ENCODE assay signal across 25 mouse cellular contexts in the genomic region with DNA sequence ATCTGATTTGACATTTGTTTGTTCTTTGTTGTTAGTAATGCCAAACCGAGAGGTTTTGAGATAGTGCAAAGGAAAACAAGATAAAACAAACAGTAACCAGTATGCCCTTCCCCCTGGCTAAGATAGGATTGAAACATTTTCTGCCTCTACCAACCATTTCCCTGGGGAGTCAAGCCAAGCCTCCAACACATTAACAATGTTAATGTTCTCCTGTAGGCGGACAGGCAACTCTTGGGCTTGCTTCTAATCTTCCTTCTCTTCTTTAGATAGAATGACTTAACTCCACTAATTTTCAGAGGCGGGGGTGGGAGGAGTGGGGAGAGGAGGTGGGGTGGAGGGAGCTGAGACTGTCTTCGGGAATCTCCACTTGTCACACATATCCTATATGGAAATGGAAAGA. TPM values are rescaled to one million over a fixed set of nuclear protein-coding genes. Genes with fewer than 3 reads are reported as not detected.
A peak's percentile ranks its signal among the peaks of the same experiment; 100 is the strongest.
DNase-seq lines count a peak whose midpoint lies in the region; ATAC-seq and TF ChIP-seq lines count a peak whose summit lies in the region.
"Had no signal": no experiment of that assay in that cellular context is flagged by ENCODE, and none has a peak within 500 bp of the region (broad histone marks: within the 10 kb centered on the region; RNA-seq: fewer than 3 reads in every experiment).

No protein-coding gene starts in this region.

- H3K9me3 ChIP-seq in hindbrain, postnatal 0 days (ENCODE audit: low read length) = no peaks in the 10 kb centered on the region
- H3K9me3 ChIP-seq in hindbrain, embryonic 14.5 days (ENCODE audit: control insufficient read depth, low read length) = no peaks in the 10 kb centered on the region
- no peaks in the 10 kb centered on the region for H3K9me3 ChIP-seq in midbrain, postnatal 0 days (ENCODE audit: low read length)
- no peaks in the 10 kb centered on the region for H3K9me3 ChIP-seq in midbrain, embryonic 15.5 days
- H3K9me3 ChIP-seq: embryonic facial prominence, embryonic 12.5 days; heart, embryonic 15.5 days; kidney, embryonic 15.5 days had no signal

- WGBS in hindbrain, postnatal 0 days = 43% methylated on average over 4 of the region's 4 CpGs
- WGBS in hindbrain, embryonic 14.5 days = 43% methylated on average over 4 of the region's 4 CpGs
- 25% methylated on average over 4 of the region's 4 CpGs for WGBS in midbrain, postnatal 0 days
- 26% methylated on average over 4 of the region's 4 CpGs for WGBS in midbrain, embryonic 15.5 days
- WGBS in cerebellum, adult 2 months = 82% methylated on average over 4 of the region's 4 CpGs

- ATAC-seq in hindbrain, postnatal 0 days = no peak
- ATAC-seq in hindbrain, embryonic 14.5 days (ENCODE audit: low FRiP score) = no peak
- no peak for ATAC-seq in midbrain, postnatal 0 days (ENCODE audit: low FRiP score)
- ATAC-seq in midbrain, embryonic 15.5 days (replicated peaks) = no peak
- ATAC-seq: activated CD4-positive, CD25-positive, alpha-beta regulatory T cell, adult 4 months; forebrain, embryonic 14.5 days; hindbrain, embryonic 16.5 days; intestine, postnatal 0 days had no signal

- no peaks in the 10 kb centered on the region for H3K27me3 ChIP-seq in hindbrain, postnatal 0 days (ENCODE audit: insufficient read depth, low read length)
- no peaks in the 10 kb centered on the region for H3K27me3 ChIP-seq in hindbrain, embryonic 14.5 days (ENCODE audit: control insufficient read depth, insufficient read depth, low read length)
- H3K27me3 ChIP-seq in midbrain, postnatal 0 days (ENCODE audit: insufficient read depth, low read length) = no peaks in the 10 kb centered on the region
- no peaks in the 10 kb centered on the region for H3K27me3 ChIP-seq in midbrain, embryonic 15.5 days (replicated peaks)
- H3K27me3 ChIP-seq in cerebellum, adult 2 months (ENCODE audit: control insufficient read depth, insufficient read depth, low read length) = no peaks in the 10 kb centered on the region
- H3K27me3 ChIP-seq: embryonic facial prominence, embryonic 12.5 days; heart, embryonic 15.5 days; kidney, embryonic 15.5 days had no signal

- H3K36me3 ChIP-seq in hindbrain, postnatal 0 days (ENCODE audit: insufficient read depth, low read length) = no peaks in the 10 kb centered on the region
- no peaks in the 10 kb centered on the region for H3K36me3 ChIP-seq in hindbrain, embryonic 14.5 days (replicated peaks; ENCODE audit: control insufficient read depth, insufficient read depth)
- H3K36me3 ChIP-seq in midbrain, postnatal 0 days (ENCODE audit: insufficient read depth, low read length) = no peaks in the 10 kb centered on the region
- no peaks in the 10 kb centered on the region for H3K36me3 ChIP-seq in midbrain, embryonic 15.5 days (replicated peaks)
- H3K36me3 ChIP-seq: embryonic facial prominence, embryonic 12.5 days; heart, embryonic 15.5 days; kidney, embryonic 15.5 days had no signal

- TF ChIP-seq POLR2A in cerebellum, adult 2 months (IDR thresholded peaks at IDR 0.05; ENCODE audit: borderline replicate concordance, insufficient read depth, low read length) = no peak

- H3K4me3 ChIP-seq in hindbrain, postnatal 0 days (ENCODE audit: low read length) = no peak overlapping the region
- H3K4me3 ChIP-seq in hindbrain, embryonic 14.5 days (replicated peaks; ENCODE audit: low read length) = no peak overlapping the region
- H3K4me3 ChIP-seq in midbrain, postnatal 0 days (ENCODE audit: low read depth, low read length) = no peak overlapping the region
- H3K4me3 ChIP-seq in midbrain, embryonic 15.5 days = no peak overlapping the region
- H3K4me3 ChIP-seq in cerebellum, adult 2 months (replicated peaks; ENCODE audit: insufficient read depth, low read depth, low read length) = no peak overlapping the region
- H3K4me3 ChIP-seq: embryonic facial prominence, embryonic 12.5 days; heart, adult 2 months; heart, embryonic 15.5 days; kidney, embryonic 15.5 days had no signal

- no peak overlapping the region for H3K27ac ChIP-seq in hindbrain, postnatal 0 days
- no peak overlapping the region for H3K27ac ChIP-seq in hindbrain, embryonic 14.5 days
- no peak overlapping the region for H3K27ac ChIP-seq in midbrain, postnatal 0 days (ENCODE audit: low read depth, low read length)
- no peak overlapping the region for H3K27ac ChIP-seq in midbrain, embryonic 15.5 days
- H3K27ac ChIP-seq in cerebellum, adult 2 months (ENCODE audit: insufficient read depth, low read length) = no peak overlapping the region
- H3K27ac ChIP-seq: embryonic facial prominence, embryonic 12.5 days; heart, adult 2 months; heart, embryonic 15.5 days; kidney, embryonic 15.5 days had no signal

- H3K9ac ChIP-seq in hindbrain, postnatal 0 days (replicated peaks; ENCODE audit: low read length) = no peak overlapping the region
- no peak overlapping the region for H3K9ac ChIP-seq in hindbrain, embryonic 14.5 days
- no peak overlapping the region for H3K9ac ChIP-seq in midbrain, postnatal 0 days (replicated peaks; ENCODE audit: low read length, poor library complexity, severe bottlenecking)
- H3K9ac ChIP-seq in midbrain, embryonic 15.5 days = no peak overlapping the region
- H3K9ac ChIP-seq: embryonic facial prominence, embryonic 12.5 days; heart, embryonic 15.5 days; kidney, embryonic 15.5 days had no signal

- peak; percentile 33 for DNase-seq in hindbrain, postnatal 0 days (ENCODE audit: low spot score)
- no peak for DNase-seq in hindbrain, embryonic 14.5 days (ENCODE audit: low spot score)
- peak; percentile 48 for DNase-seq in midbrain, postnatal 0 days (ENCODE audit: low spot score)
- peak; percentile 68 for DNase-seq in brain, adult 2 months (ENCODE audit: low read depth, low spot score)
- no peak for DNase-seq in cerebellum, adult 2 months
- DNase-seq in cerebellum, adult 9-11 months = no peak
- DNase-seq: adrenal gland, postnatal 36 days; cerebellum, adult 18-20 months; gastrocnemius, postnatal 25 days; heart, adult 2 months; heart, postnatal 4 days; kidney, postnatal 4 days; lung, adult 18-20 months; lung, postnatal 36 days; right cerebral cortex, postnatal 25 days; thymus, postnatal 14 days had no signal

- H3K4me2 ChIP-seq in hindbrain, postnatal 0 days (ENCODE audit: low read depth, low read length) = no peak overlapping the region
- no peak overlapping the region for H3K4me2 ChIP-seq in hindbrain, embryonic 14.5 days (replicated peaks)
- no peak overlapping the region for H3K4me2 ChIP-seq in midbrain, postnatal 0 days (ENCODE audit: low read depth, low read length, poor library complexity, severe bottlenecking)
- no peak overlapping the region for H3K4me2 ChIP-seq in midbrain, embryonic 15.5 days
- H3K4me2 ChIP-seq: embryonic facial prominence, embryonic 12.5 days; heart, embryonic 15.5 days; kidney, embryonic 15.5 days; liver, embryonic 11.5 days had no signal

- TF ChIP-seq CTCF in hindbrain, postnatal 0 days (IDR thresholded peaks at IDR 0.05; ENCODE audit: low read depth) = 0 out of 2 replicates have a peak, but pooled peaks have one; percentile 9
- TF ChIP-seq CTCF in midbrain, postnatal 0 days (IDR thresholded peaks at IDR 0.05) = no peak
- TF ChIP-seq CTCF in cerebellum, adult 2 months (IDR thresholded peaks at IDR 0.05; ENCODE audit: borderline replicate concordance, insufficient read depth, low read depth, low read length) = no peak

- no peaks in the 10 kb centered on the region; the same call in 1 of the 2 replicates for H3K4me1 ChIP-seq in hindbrain, postnatal 0 days (ENCODE audit: insufficient read depth, low read length)
- H3K4me1 ChIP-seq in hindbrain, embryonic 14.5 days (replicated peaks; ENCODE audit: control insufficient read depth, insufficient read depth, low read length) = peaks cover 6% of the 10 kb centered on the region; the same call in 1 of the 2 replicates
- no peaks in the 10 kb centered on the region for H3K4me1 ChIP-seq in midbrain, postnatal 0 days (ENCODE audit: insufficient read depth, low read length)
- peaks cover 4% of the 10 kb centered on the region; the same call in 1 of the 2 replicates for H3K4me1 ChIP-seq in midbrain, embryonic 15.5 days
- peaks cover 8% of the 10 kb centered on the region; the same call in 1 of the 2 replicates for H3K4me1 ChIP-seq in cerebellum, adult 2 months (ENCODE audit: control insufficient read depth, insufficient read depth, low read length)
- H3K4me1 ChIP-seq: embryonic facial prominence, embryonic 12.5 days; heart, embryonic 15.5 days had no signal

RNA-seq across cellular contexts. Expression of a gene that starts 22.2 kb away (rescaled TPM):
- 14.9 and 15.8 TPM in 2 replicates for total RNA-seq in hindbrain, postnatal 0 days (2014; rRNA removed)
- 2.6 and 3.3 TPM in 2 replicates for polyA plus RNA-seq in hindbrain, postnatal 0 days (2015; fragmentation: Nextera tagmentation; extraction: Ambion mirVana)
- polyA plus RNA-seq in hindbrain, embryonic 14.5 days (2014; fragmentation: Nextera tagmentation; extraction: Ambion mirVana) = 5.3 and 5.5 TPM in 2 replicates
- 19.0 and 28.8 TPM in 2 replicates for total RNA-seq in midbrain, postnatal 0 days (2014; rRNA removed)
- 2.6 and 3.2 TPM in 2 replicates for polyA plus RNA-seq in midbrain, postnatal 0 days (2015; fragmentation: Nextera tagmentation; extraction: Ambion mirVana)
- 6.0 and 6.1 TPM in 2 replicates for polyA plus RNA-seq in midbrain, embryonic 15.5 days (2015; fragmentation: Nextera tagmentation; extraction: Ambion mirVana)
- polyA plus RNA-seq in cerebellum, adult 2 months (2012; rRNA removed) = 5.7 TPM in 2 replicates

Comparison
In these comparisons a context has a peak if more than half of its experiments do, and no peak if none do; other contexts are left out.
1. DNase-seq: peak in hindbrain, postnatal 0 days (single experiment), midbrain, postnatal 0 days (single experiment) and brain, adult 2 months (single experiment); none in hindbrain, embryonic 14.5 days (single experiment), cerebellum, adult 2 months (0 of 2) and cerebellum, adult 9-11 months (single experiment).